9 mouse cellular contexts compared by ENCODE assay signal in genomic region chr17:80372989-80373725, GRCm38 (mm10). TPM values are rescaled to one million over a fixed set of nuclear protein-coding genes. Genes with fewer than 3 reads are reported as not detected.
DNase-seq lines count a peak whose midpoint lies in the region; ATAC-seq and TF ChIP-seq lines count a peak whose summit lies in the region.
"Had no signal": no experiment of that assay in that cellular context is flagged by ENCODE, and none has a peak within 500 bp of the region (broad histone marks: within the 10 kb centered on the region; RNA-seq: fewer than 3 reads in every experiment).

Gene Gm10190 (minus strand): TSS chr17:80373541.

- H3K27me3 ChIP-seq in E14TG2a.4 (ENCODE audit: insufficient read depth, low read length) = peaks cover 82% of the 10 kb centered on the region
- no peaks in the 10 kb centered on the region for H3K27me3 ChIP-seq in forebrain, embryonic 16.5 days (replicated peaks; ENCODE audit: control insufficient read depth, insufficient read depth, low read length)
- H3K27me3 ChIP-seq in liver, embryonic 15.5 days = peaks cover 41% of the 10 kb centered on the region
- H3K27me3 ChIP-seq in neural tube, embryonic 12.5 days (replicated peaks) = no peaks in the 10 kb centered on the region; the same call in 1 of the 2 replicates
- H3K27me3 ChIP-seq in stomach, embryonic 16.5 days (ENCODE audit: control insufficient read depth, insufficient read depth, low read length) = 0 out of 2 replicates have a peak, but pooled peaks cover 4% of the 10 kb centered on the region

- peak; percentile 76 for DNase-seq in cerebellum, adult 8-10 months
- DNase-seq in heart, postnatal 14 days = peak; percentile 89 to 93
- peak; percentile 57 for DNase-seq in large intestine, adult 2 months (ENCODE audit: low read depth, low spot score)

- intact Hi-C loops in heart, postnatal 14 days (cut with DNase I) = loop anchor here (10.0 kb wide), 1 partner anchor 308 kb away; the partner anchor contains the start of gene Hnrnpll

- H3K9me3 ChIP-seq in E14TG2a.4 (ENCODE audit: low read length) = no peaks in the 10 kb centered on the region
- H3K9me3 ChIP-seq in forebrain, embryonic 16.5 days (ENCODE audit: control insufficient read depth, low read length) = no peaks in the 10 kb centered on the region
- no peaks in the 10 kb centered on the region for H3K9me3 ChIP-seq in liver, embryonic 15.5 days (replicated peaks)
- no peaks in the 10 kb centered on the region for H3K9me3 ChIP-seq in neural tube, embryonic 12.5 days
- no peaks in the 10 kb centered on the region for H3K9me3 ChIP-seq in stomach, embryonic 16.5 days (replicated peaks; ENCODE audit: control insufficient read depth, low read length)

- H3K4me2 ChIP-seq in forebrain, embryonic 16.5 days (ENCODE audit: low read length) = peak within 1 kb of the TSS; percentile 70
- H3K4me2 ChIP-seq in liver, embryonic 15.5 days = peak within 1 kb of the TSS; percentile 80
- H3K4me2 ChIP-seq in neural tube, embryonic 12.5 days (replicated peaks) = peak within 1 kb of the TSS; percentile 89
- peak within 1 kb of the TSS; percentile 87 for H3K4me2 ChIP-seq in stomach, embryonic 16.5 days (ENCODE audit: low read depth, low read length)

- H3K27ac ChIP-seq in forebrain, embryonic 16.5 days (ENCODE audit: low read length) = peak within 1 kb of the TSS; percentile 58
- no peak within 1 kb of the TSS for H3K27ac ChIP-seq in liver, embryonic 15.5 days (replicated peaks)
- H3K27ac ChIP-seq in neural tube, embryonic 12.5 days = peak within 1 kb of the TSS; percentile 37; the same call in 1 of the 2 replicates
- H3K27ac ChIP-seq in stomach, embryonic 16.5 days (ENCODE audit: low read length) = peak within 1 kb of the TSS; percentile 34; the same call in 1 of the 2 replicates

- peaks cover 3% of the 10 kb centered on the region; the same call in 1 of the 2 replicates for H3K4me1 ChIP-seq in E14TG2a.4 (replicated peaks; ENCODE audit: low read depth, low read length)
- H3K4me1 ChIP-seq in forebrain, embryonic 16.5 days (replicated peaks; ENCODE audit: control insufficient read depth, insufficient read depth, low read length) = peaks cover 10% of the 10 kb centered on the region
- peaks cover 15% of the 10 kb centered on the region for H3K4me1 ChIP-seq in liver, embryonic 15.5 days (replicated peaks)
- peaks cover 10% of the 10 kb centered on the region; the same call in 1 of the 2 replicates for H3K4me1 ChIP-seq in neural tube, embryonic 12.5 days
- H3K4me1 ChIP-seq in stomach, embryonic 16.5 days (ENCODE audit: control insufficient read depth, insufficient read depth, low read length) = peaks cover 7% of the 10 kb centered on the region; the same call in 1 of the 2 replicates

- H3K9ac ChIP-seq in forebrain, embryonic 16.5 days (replicated peaks; ENCODE audit: low read depth, low read length) = peak within 1 kb of the TSS; percentile 92
- peak within 1 kb of the TSS; percentile 43 for H3K9ac ChIP-seq in liver, embryonic 15.5 days
- H3K9ac ChIP-seq in neural tube, embryonic 12.5 days = peak within 1 kb of the TSS; percentile 72
- peak within 1 kb of the TSS; percentile 71 for H3K9ac ChIP-seq in stomach, embryonic 16.5 days (ENCODE audit: low read length)

- no peaks in the 10 kb centered on the region for H3K36me3 ChIP-seq in E14TG2a.4 (ENCODE audit: insufficient read depth, low read length)
- H3K36me3 ChIP-seq in forebrain, embryonic 16.5 days (ENCODE audit: control insufficient read depth, insufficient read depth) = no peaks in the 10 kb centered on the region
- no peaks in the 10 kb centered on the region for H3K36me3 ChIP-seq in liver, embryonic 15.5 days (replicated peaks)
- H3K36me3 ChIP-seq in neural tube, embryonic 12.5 days = no peaks in the 10 kb centered on the region
- no peaks in the 10 kb centered on the region for H3K36me3 ChIP-seq in stomach, embryonic 16.5 days (ENCODE audit: control insufficient read depth, insufficient read depth, low read length)
- H3K36me3 ChIP-seq: G1E had no signal

- ATAC-seq in forebrain, embryonic 16.5 days = peak; percentile 99
- peak; percentile 91 for ATAC-seq in liver, embryonic 15.5 days (ENCODE audit: insufficient read depth)
- peak; percentile 99 for ATAC-seq in neural tube, embryonic 12.5 days (ENCODE audit: low FRiP score, low read depth)
- peak; percentile 100 for ATAC-seq in stomach, embryonic 16.5 days (ENCODE audit: insufficient read depth, low FRiP score)

- 4% methylated on average over 102 of the region's 102 CpGs for WGBS in forebrain, embryonic 16.5 days
- 4% methylated on average over 102 of the region's 102 CpGs for WGBS in large intestine, adult 2 months
- 7% methylated on average over 102 of the region's 102 CpGs for WGBS in liver, embryonic 15.5 days (ENCODE audit: insufficient replicate concordance)
- whole genome bisulfite sequencing in neural tube, embryonic 12.5 days = 4% methylated on average over 102 of the region's 102 CpGs
- WGBS in stomach, embryonic 16.5 days = 3% methylated on average over 102 of the region's 102 CpGs

- peak within 1 kb of the TSS; percentile 76 for H3K4me3 ChIP-seq in E14TG2a.4 (replicated peaks; ENCODE audit: low read length)
- peak within 1 kb of the TSS; percentile 50 for H3K4me3 ChIP-seq in forebrain, embryonic 16.5 days (replicated peaks; ENCODE audit: low read length)
- peak within 1 kb of the TSS; percentile 52 for H3K4me3 ChIP-seq in liver, embryonic 15.5 days (replicated peaks)
- peak within 1 kb of the TSS; percentile 47 for H3K4me3 ChIP-seq in neural tube, embryonic 12.5 days
- peak within 1 kb of the TSS; percentile 53 for H3K4me3 ChIP-seq in stomach, embryonic 16.5 days (replicated peaks; ENCODE audit: low read length)

- no peak for TF ChIP-seq CTCF in E14TG2a.4 (conservative IDR thresholded peaks at IDR 0.05; ENCODE audit: low read length)

RNA-seq across cellular contexts. Expression of gene Gm10190, which starts in this region (rescaled TPM):
- polyA plus RNA-seq in forebrain, embryonic 16.5 days (2015; fragmentation: Nextera tagmentation; extraction: Ambion mirVana) = 1.9 and 4.0 TPM in 2 replicates
- not detected for total RNA-seq in heart, postnatal 14 days (2021)
- not detected in 2 replicates for polyA plus RNA-seq in large intestine, adult 2 months (2012; rRNA removed)
- polyA plus RNA-seq in liver, embryonic 15.5 days (2015; fragmentation: Nextera tagmentation; extraction: Ambion mirVana) = not detected in 2 replicates
- polyA plus RNA-seq in neural tube, embryonic 12.5 days (2016; fragmentation: Nextera tagmentation; extraction: Ambion mirVana) = 1.2 and 1.4 TPM in 2 replicates
- polyA plus RNA-seq in stomach, embryonic 16.5 days (2015; fragmentation: Nextera tagmentation; extraction: Ambion mirVana) = not detected in 2 replicates
- total RNA-seq: G1E had no signal
- polyA plus RNA-seq: G1E had no signal

Comparison
In these comparisons a context has a peak if more than half of its experiments do, and no peak if none do; other contexts are left out.
1. Peak in DNase-seq in heart, postnatal 14 days; RNA of the gene not detected or under 1 TPM.
2. Peak in DNase-seq in large intestine, adult 2 months; RNA of the gene not detected or under 1 TPM.
3. Peak in ATAC-seq, H3K4me3 ChIP-seq, H3K9ac ChIP-seq and H3K4me2 ChIP-seq in liver, embryonic 15.5 days; RNA of the gene not detected or under 1 TPM.
4. Peak in ATAC-seq, H3K4me3 ChIP-seq, H3K27ac ChIP-seq, H3K9ac ChIP-seq and H3K4me2 ChIP-seq in stomach, embryonic 16.5 days; RNA of the gene not detected or under 1 TPM.